Mouse (Mus musculus) neural tube, embryonic 13.5 days (tissue): ENCODE data around the gene Sft2d2. TPM values are rescaled to one million over a fixed set of nuclear protein-coding genes. Genes with fewer than 3 reads are reported as not detected.

Source experiments
- polyA plus RNA-seq: library from polyadenylated mRNA; unstranded; fragments of >200 nt; fragmentation: Nextera tagmentation; extraction: Ambion mirVana; gene quantifications from 2 replicates; pipeline ENCODE4 v1.2.1, GENCODE M21; 2015

The Sft2d2 gene
- polyA plus RNA-seq, 1 experiment from 2014 or later = 5.7 TPM

Other genes starting within 250 kb of the Sft2d2 start
- gene Tbx19, start 33.7 kb downstream of the Sft2d2 start, polyA plus RNA-seq = not detected in 2 replicates
- gene Tiprl, start 42.6 kb upstream of the Sft2d2 start, polyA plus RNA-seq = 122 and 141 TPM in 2 replicates
- 2.9 TPM in 2 replicates for gene Gpr161, start 101.4 kb upstream of the Sft2d2 start, polyA plus RNA-seq